Mouse (Mus musculus): ENCODE measurements around the gene Itgb7.
A peak's percentile ranks its signal among the peaks of the same experiment; 100 is the strongest.

The Itgb7 gene

DNA sequence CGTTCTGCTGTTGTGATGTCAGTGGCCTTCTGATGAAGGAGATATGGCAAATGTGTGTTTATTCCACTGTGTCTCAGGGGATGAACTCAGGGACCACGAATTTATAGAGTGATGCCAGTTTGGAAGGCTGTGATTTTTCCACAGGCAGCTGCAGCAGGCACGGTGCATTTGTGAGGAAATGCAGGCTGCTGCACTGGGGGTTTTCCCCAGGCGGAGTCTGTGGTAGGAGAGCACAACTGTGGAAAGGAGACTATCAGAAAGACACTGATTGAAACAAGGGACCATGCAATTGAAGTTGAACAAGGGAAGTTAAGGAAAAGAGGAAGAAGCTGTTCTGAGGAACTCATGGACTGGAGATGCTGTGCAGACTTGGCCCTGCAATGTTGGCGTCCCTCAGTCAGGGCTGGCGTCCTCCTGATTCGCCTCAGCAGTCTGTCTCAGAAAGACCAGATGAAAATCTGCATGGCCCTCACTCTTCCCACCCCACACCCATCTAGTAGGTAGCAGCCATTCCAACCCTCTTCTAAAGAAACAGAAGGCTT is 39.4 kb downstream of the Itgb7 start:
- DNase-seq = no peak

GRCm38 (mm10) chr15:102191699-102192098 is 40.0 kb downstream of the Itgb7 start:
- DNase-seq = no peak

GRCm38 (mm10) chr15:102188883-102189282 is 42.9 kb downstream of the Itgb7 start:
- DNase-seq = no peak

DNA sequence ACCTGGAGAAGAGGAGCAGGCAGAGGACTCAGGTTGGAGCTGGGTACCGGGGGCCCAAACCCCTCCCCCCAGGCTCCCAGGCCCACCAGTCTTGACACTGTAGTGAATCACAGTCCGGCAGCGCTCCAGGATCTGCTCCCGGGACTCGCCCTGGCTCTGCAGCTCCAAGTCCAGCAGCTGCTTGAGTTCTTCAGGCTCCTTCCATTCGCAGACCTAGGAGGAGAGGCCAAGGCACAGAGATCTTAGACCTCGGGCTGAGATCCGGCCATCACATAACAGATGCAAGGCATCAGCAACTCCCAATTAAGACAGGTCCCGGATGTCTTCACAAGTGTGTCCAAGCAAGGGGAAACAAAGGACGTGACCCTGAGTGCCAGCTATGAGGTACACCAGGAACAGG is 43.6 kb downstream of the Itgb7 start:
- DNase-seq = no peak

- DNase-seq = no peak
These were observed 45.5 kb downstream of the Itgb7 start for GRCm38 (mm10) chr15:102186239-102186638.

GRCm38 (mm10) chr15:102183076-102183475 is 48.7 kb downstream of the Itgb7 start:
- DNase-seq = no peak

- DNase-seq = no peak
These were observed 51.8 kb downstream of the Itgb7 start for GRCm38 (mm10) chr15:102179924-102180323.

DNA sequence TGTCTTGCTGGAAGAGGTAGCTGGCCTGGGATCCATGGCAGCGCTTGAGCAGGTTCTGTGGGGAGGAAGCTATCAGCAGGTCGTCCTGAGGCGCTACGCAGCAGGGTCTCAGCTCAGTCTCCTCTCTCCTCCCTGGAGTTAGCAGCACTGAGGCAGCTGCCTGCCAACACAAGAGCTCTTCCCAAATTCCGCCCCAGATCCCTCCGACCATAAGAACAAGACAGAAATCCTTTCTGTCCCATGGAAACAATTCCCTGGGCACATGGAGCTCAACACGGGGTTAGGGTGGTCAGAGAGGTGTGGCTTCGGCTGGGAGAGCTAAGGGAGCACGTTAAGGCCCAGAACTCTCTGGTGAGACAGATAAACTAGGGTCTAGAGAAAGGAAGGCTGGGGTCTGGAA is 52.6 kb downstream of the Itgb7 start:
- DNase-seq = no peak

DNA sequence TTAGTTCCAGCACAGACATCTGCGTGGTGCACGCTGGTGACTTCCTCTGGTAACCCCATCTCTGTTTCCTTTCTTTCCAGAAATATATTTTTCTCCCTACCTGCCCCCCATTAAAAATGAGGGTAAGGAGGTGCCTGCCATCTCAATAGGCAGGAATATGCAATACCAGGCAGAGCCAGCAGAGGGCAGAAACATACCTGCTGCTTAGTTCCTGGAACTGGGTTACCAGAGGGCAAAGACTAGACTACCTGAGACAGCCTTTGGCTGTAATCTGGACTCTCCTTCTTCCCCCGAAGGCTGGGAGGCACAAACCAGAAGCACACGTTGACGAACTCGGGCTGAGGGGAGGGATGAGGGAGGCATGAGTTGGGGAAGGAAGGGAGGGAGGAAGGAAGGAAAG is 53.5 kb downstream of the Itgb7 start:
- peak; percentile 88 for DNase-seq

GRCm38 (mm10) chr15:102177417-102177816 is 54.3 kb downstream of the Itgb7 start:
- DNase-seq = no peak

DNA sequence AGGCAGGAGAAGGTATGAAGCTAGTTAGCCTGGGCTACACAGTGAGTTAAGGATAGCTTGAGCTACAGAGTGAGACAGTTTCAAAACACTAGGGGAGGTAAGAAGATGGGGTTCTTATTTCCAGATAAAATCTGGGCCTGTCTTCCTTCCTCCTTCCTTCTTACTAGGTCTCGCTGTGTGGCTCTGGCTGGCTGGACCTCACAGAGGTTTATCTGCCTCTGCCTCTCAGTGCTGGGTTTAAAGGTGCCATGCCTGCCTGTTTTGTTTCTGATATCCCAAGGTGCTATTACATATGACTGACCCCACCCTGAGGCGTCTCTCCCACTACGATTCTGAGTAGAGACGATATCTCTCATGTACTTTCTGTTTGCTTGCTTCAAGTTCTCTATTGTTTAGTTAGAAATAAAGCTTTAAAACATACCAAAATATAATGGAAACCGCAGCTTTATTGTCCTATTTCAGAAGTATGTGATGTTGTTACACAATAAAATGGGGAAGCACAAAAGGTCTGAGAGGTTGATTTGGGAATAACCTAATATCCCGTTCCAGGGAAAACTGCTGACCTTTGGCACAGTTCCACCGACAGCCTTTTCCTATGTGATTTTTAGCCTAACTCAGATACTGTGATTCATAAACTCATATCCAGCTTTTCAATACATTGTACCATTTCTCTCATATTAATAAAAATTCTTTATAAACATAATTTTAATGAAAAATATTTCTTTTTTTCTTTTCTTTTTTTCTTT is 55.0 kb downstream of the Itgb7 start:
- no peak for DNase-seq

- DNase-seq = no peak
These were observed 55.9 kb downstream of the Itgb7 start for GRCm38 (mm10) chr15:102175736-102176319.

DNA sequence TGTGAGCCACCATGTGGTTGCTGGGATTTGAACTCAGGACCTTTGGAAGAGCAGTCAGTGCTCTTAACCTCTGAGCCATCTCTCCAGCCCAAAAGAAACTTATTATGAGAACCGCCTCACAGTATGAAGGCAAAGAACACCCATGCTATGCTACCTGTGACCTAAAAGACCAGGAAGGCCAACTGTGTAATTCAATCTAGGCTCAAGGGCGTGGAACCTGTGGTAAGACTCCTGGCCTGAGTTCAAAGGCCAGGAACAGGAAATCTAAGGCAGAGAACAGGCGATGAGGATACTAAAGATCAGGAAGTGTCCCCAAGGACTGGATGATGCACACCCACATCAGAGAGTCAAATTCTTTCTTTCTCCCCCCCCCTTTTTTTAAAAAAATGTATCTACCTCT is 58.2 kb downstream of the Itgb7 start:
- DNase-seq = no peak

DNA sequence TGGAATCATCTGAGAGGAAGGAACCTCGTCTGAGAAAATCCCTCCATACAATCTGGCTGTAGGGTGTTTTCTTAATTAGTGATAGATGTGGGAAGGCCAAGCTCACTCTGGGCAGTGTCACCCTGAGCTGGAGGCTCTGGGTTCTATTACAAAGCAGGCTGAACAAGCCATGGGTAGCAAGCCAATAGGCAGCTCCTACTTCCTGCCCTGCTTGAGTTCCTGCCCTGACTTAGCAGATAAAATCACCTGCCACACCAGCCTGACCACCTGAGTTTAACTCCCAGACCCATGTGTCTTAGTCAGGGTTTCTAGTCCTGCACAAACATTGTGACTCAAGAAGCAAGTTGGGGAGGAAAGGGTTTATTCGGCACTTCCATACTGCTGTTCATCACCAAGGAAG is 62.7 kb downstream of the Itgb7 start:
- no peak for DNase-seq

DNA sequence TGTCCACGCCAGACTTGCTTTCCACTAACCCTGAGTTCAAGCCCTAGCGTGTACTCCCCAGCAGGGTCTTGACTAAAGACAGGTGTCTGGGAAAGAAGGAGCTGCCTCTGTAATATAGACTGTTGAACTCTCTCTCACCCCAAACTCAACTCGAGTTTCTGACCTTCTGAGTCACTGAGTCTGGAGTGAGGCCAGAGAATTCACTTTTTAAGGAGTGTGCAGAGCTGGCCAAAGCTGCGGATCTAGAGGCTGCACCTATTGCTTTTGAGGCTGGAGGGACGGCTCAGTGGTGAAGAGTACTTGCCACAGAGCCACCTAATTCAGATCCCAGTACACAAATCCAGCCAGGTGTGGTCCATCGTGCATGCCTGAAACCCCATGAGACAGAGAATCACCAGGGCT is 64.1 kb downstream of the Itgb7 start:
- no peak for DNase-seq

Measured in thymus, postnatal 25 days (tissue).